Mouse (Mus musculus) cortical plate, adult 2 months (tissue): ENCODE data around the gene 1700057G04Rik. TPM values are rescaled to one million over a fixed set of nuclear protein-coding genes. Genes with fewer than 3 reads are reported as not detected.

Source experiments
- H3K27ac ChIP-seq: fragments of 200-500 bp; 2 replicates; pipeline ENCODE4 v1.5.1; 2012; ENCODE audit warnings: low read length, control low read depth, inconsistent platforms; ENCODE audit not compliant: insufficient read depth
- H3K4me1 ChIP-seq: fragments of 200-500 bp; 2 replicates; pipeline ENCODE4 v1.6.1; 2011; ENCODE audit warnings: low read length; ENCODE audit not compliant: control insufficient read depth, insufficient read depth
- H3K4me3 ChIP-seq: fragments of 200-500 bp; 2 replicates; pipeline ENCODE4 v1.5.1; 2011; ENCODE audit warnings: mild to moderate bottlenecking, low read length, control low read depth; ENCODE audit not compliant: insufficient read depth
- CTCF ChIP-seq: fragments of 200-500 bp; IDR thresholded peaks from 2 replicates; pipeline ENCODE4 v1.5.1; 2011; ENCODE audit warnings: mild to moderate bottlenecking, control low read depth, low read length; ENCODE audit not compliant: insufficient read depth; ENCODE audit errors: extremely low read depth
- POLR2A ChIP-seq: fragments of 200-500 bp; IDR thresholded peaks from 2 replicates; pipeline ENCODE4 v1.6.1; 2011; ENCODE audit warnings: mild to moderate bottlenecking, low read length, control low read depth; ENCODE audit not compliant: insufficient read depth; ENCODE audit errors: extremely low read depth
- polyA plus RNA-seq: library from polyadenylated mRNA; depleted of rRNA; stranded (reverse); fragments of >200 nt; gene quantifications from 2 replicates; pipeline ENCODE4 v1.2.3, GENCODE M21; 2012

The 1700057G04Rik gene
- polyA plus RNA-seq, 1 experiment: not detected

DNA sequence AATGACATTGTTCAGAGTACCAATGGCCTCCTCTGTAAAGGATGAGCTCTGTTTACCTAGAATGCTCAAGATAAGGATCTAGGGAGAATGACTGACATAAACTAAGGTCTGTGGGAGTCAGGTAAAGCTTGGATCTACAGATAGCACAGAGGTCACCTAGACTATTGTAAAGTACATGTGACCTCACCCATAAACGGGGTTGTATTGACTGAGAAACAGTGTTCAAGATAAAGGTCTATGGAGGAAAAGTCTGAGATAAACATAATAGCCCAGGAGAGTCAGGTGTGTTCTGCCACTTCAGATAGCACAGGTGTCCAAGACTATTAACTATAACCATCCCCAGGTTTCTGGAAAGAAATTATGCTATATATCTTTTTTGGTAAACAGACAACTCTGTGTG, 29.8 kb downstream of the 1700057G04Rik start:
- Histone ChIP-seq H3K27ac (no peak overlapping the region), H3K4me3 (no peak overlapping the region), H3K4me1 (no peaks in the 10 kb centered on the region)
- TF ChIP-seq POLR2A: no peak
- TF ChIP-seq CTCF: no peak

DNA sequence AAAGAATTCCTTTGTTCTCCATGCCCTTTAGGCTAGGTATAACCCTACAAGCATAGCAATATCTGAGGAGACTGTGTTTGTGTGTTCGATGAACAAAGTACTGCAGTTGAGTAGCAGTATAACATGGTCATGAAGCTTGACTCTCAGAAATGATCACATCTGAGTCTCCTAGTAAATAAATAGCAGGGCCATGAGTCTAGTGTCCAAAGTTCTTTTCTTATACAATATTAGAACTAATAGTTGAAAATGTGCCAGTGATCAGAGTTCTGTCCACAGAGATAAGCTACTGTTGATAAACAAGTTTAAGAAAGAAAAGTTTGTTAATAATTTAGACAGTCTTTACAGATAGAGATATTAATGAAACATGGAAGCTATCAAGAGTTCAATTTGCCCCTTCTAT, 42.7 kb downstream of the 1700057G04Rik start:
- no peaks in the 10 kb centered on the region for H3K4me1 ChIP-seq
- no peak for TF ChIP-seq POLR2A
- no peak for TF ChIP-seq CTCF
- H3K4me3 ChIP-seq: no peak overlapping the region
- H3K27ac ChIP-seq: no peak overlapping the region

GRCm38 (mm10) chr9:92353306-92353705, 44.1 kb downstream of the 1700057G04Rik start:
- Histone ChIP-seq H3K27ac (no peak overlapping the region), H3K4me3 (no peak overlapping the region)
- TF ChIP-seq CTCF: no peak
- no peak for TF ChIP-seq POLR2A

GRCm38 (mm10) chr9:92360691-92361310, 51.6 kb downstream of the 1700057G04Rik start:
- Histone ChIP-seq H3K4me3 (no peak overlapping the region), H3K27ac (no peak overlapping the region), H3K4me1 (no peaks in the 10 kb centered on the region)
- TF ChIP-seq CTCF (no peak), POLR2A (no peak)

More at GRCm38 (mm10) chr9:92353306-92353705, 44.1 kb downstream of the 1700057G04Rik start:
- no peaks in the 10 kb centered on the region for H3K4me1 ChIP-seq

- no peak for TF ChIP-seq CTCF
- no peak for TF ChIP-seq POLR2A
These were observed 54.3 kb downstream of the 1700057G04Rik start for GRCm38 (mm10) chr9:92363478-92363877.

GRCm38 (mm10) chr9:92368920-92369319, 59.7 kb downstream of the 1700057G04Rik start:
- H3K4me1 ChIP-seq: no peaks in the 10 kb centered on the region
- no peak overlapping the region for H3K27ac ChIP-seq
- TF ChIP-seq POLR2A (no peak), CTCF (no peak)

More at GRCm38 (mm10) chr9:92363478-92363877, 54.3 kb downstream of the 1700057G04Rik start:
- Histone ChIP-seq H3K27ac (no peak overlapping the region), H3K4me3 (no peak overlapping the region), H3K4me1 (no peaks in the 10 kb centered on the region)

DNA sequence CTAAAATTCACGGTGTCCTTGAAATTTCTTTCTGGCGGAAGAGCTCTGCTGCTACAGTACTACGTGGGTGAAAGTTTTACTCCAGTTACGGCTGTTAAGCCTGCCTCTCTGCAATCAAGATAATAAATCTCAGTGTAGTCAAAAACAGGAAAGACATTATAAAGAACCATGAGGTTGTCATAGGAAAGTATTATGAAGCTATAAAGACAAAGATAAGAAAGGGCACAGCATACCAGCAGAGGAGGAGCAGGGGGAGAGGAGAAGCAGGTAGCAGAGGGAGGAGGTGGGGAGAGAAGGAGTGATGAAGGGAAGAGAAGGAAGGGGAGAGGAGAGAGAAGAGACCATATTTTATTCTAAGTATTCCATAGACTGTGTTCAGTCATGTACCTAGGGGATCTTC, 64.7 kb downstream of the 1700057G04Rik start:
- no peaks in the 10 kb centered on the region for H3K4me1 ChIP-seq
- no peak overlapping the region for H3K4me3 ChIP-seq
- no peak overlapping the region for H3K27ac ChIP-seq
- TF ChIP-seq CTCF (no peak), POLR2A (no peak)

More at GRCm38 (mm10) chr9:92368920-92369319, 59.7 kb downstream of the 1700057G04Rik start:
- no peak overlapping the region for H3K4me3 ChIP-seq

GRCm38 (mm10) chr9:92374705-92375199, 65.6 kb downstream of the 1700057G04Rik start:
- no peak overlapping the region for H3K4me3 ChIP-seq
- H3K27ac ChIP-seq: no peak overlapping the region
- H3K4me1 ChIP-seq: no peaks in the 10 kb centered on the region
- no peak for TF ChIP-seq POLR2A
- TF ChIP-seq CTCF: no peak

- no peak for TF ChIP-seq CTCF
- no peak for TF ChIP-seq POLR2A
- Histone ChIP-seq H3K4me1 (no peaks in the 10 kb centered on the region), H3K27ac (no peak overlapping the region), H3K4me3 (no peak overlapping the region)
These were observed 66.2 kb downstream of the 1700057G04Rik start for GRCm38 (mm10) chr9:92375378-92375777.

- Histone ChIP-seq H3K27ac (no peak overlapping the region), H3K4me1 (no peaks in the 10 kb centered on the region), H3K4me3 (no peak overlapping the region)
- TF ChIP-seq POLR2A (no peak), CTCF (no peak)
These were observed 68.8 kb downstream of the 1700057G04Rik start for GRCm38 (mm10) chr9:92377967-92378366.
